Mouse (Mus musculus): ENCODE results near the gene Ddx43. TPM values are rescaled to one million over a fixed set of nuclear protein-coding genes. Genes with fewer than 3 reads are reported as not detected.

Gene Ddx43
- polyA plus RNA-seq, 1 experiment: not detected

GRCm38 (mm10) chr9:78457026-78457425, 61.4 kb downstream of the Ddx43 start:
- 93% methylated on average over 8 of the region's 8 CpGs for WGBS
- TF ChIP-seq CTCF (conservative IDR thresholded peaks at IDR 0.05; ENCODE audit: insufficient read depth, insufficient read length, low read depth, low read length) (no peak), POLR2A (IDR thresholded peaks at IDR 0.05; ENCODE audit: low read depth, low read length) (no peak)
- no peak overlapping the region for H3K4me3 ChIP-seq (ENCODE audit: insufficient read depth, low read depth, low read length)
- H3K4me1 ChIP-seq (ENCODE audit: control insufficient read depth, insufficient read depth, low read length): no peaks in the 10 kb centered on the region
- no peak overlapping the region for H3K27ac ChIP-seq (ENCODE audit: insufficient read depth, low read depth, low read length)
- no peak for DNase-seq
- H3K36me3 ChIP-seq (ENCODE audit: control insufficient read depth, insufficient read depth, low read length): peaks cover 6% of the 10 kb centered on the region
- H3K27me3 ChIP-seq (replicated peaks; ENCODE audit: control insufficient read depth, insufficient read depth, low read length): no peaks in the 10 kb centered on the region

DNA sequence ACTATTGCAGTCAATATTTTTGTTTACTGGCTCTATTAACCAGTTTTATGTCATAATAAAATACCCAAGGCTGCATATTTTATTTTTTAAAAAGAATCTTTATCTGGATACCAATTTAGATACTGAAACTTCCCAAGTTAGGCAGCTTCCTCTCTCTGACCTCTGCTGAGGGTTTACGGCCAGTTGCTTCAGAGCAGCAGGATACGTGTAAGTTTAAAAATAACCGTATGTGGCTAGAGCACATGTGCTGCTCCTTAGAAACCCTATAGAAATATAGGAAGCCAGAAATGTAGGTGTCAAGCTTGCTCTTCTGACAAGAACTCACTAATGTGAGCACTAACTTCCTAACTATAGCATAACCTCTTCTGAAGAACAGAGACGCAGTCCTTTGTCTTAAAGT, 67.8 kb downstream of the Ddx43 start:
- Histone ChIP-seq H3K36me3 (ENCODE audit: control insufficient read depth, insufficient read depth, low read length) (peaks cover 10% of the 10 kb centered on the region), H3K27ac (ENCODE audit: insufficient read depth, low read depth, low read length) (no peak overlapping the region), H3K27me3 (replicated peaks; ENCODE audit: control insufficient read depth, insufficient read depth, low read length) (no peaks in the 10 kb centered on the region), H3K4me1 (ENCODE audit: control insufficient read depth, insufficient read depth, low read length) (no peaks in the 10 kb centered on the region), H3K4me3 (ENCODE audit: insufficient read depth, low read depth, low read length) (no peak overlapping the region)
- WGBS: 88% methylated on average over 4 of the region's 4 CpGs
- DNase-seq: no peak
- no peak for TF ChIP-seq CTCF (conservative IDR thresholded peaks at IDR 0.05; ENCODE audit: insufficient read depth, insufficient read length, low read depth, low read length)
- TF ChIP-seq POLR2A (IDR thresholded peaks at IDR 0.05; ENCODE audit: low read depth, low read length): no peak

- DNase-seq: no peak
- WGBS: 85% methylated on average over 3 of the region's 3 CpGs
- TF ChIP-seq CTCF (conservative IDR thresholded peaks at IDR 0.05; ENCODE audit: insufficient read depth, insufficient read length, low read depth, low read length) (no peak), POLR2A (IDR thresholded peaks at IDR 0.05; ENCODE audit: low read depth, low read length) (no peak)
Observed at GRCm38 (mm10) chr9:78465725-78466124, 70.1 kb downstream of the Ddx43 start.

More at GRCm38 (mm10) chr9:78465725-78466124, 70.1 kb downstream of the Ddx43 start:
- Histone ChIP-seq H3K36me3 (ENCODE audit: control insufficient read depth, insufficient read depth, low read length) (peaks cover 8% of the 10 kb centered on the region), H3K27ac (ENCODE audit: insufficient read depth, low read depth, low read length) (no peak overlapping the region), H3K27me3 (replicated peaks; ENCODE audit: control insufficient read depth, insufficient read depth, low read length) (no peaks in the 10 kb centered on the region), H3K4me3 (ENCODE audit: insufficient read depth, low read depth, low read length) (no peak overlapping the region), H3K4me1 (ENCODE audit: control insufficient read depth, insufficient read depth, low read length) (no peaks in the 10 kb centered on the region)

Other genes with a start within 250 kb of the Ddx43 start
- gene Gsta4, start 213.0 kb upstream of the Ddx43 start, polyA plus RNA-seq (2012; rRNA removed): 120 and 154 TPM in 2 replicates
- 1.6 and 1.9 TPM in 2 replicates for gene Gsta1, start 165.1 kb upstream of the Ddx43 start, polyA plus RNA-seq (2012; rRNA removed)
- 0.67 and 0.80 TPM in 2 replicates for gene Gm3776, start 138.6 kb upstream of the Ddx43 start, polyA plus RNA-seq (2012; rRNA removed)
- 20.6 and 30.8 TPM in 2 replicates for gene Gm10639, start 105.9 kb upstream of the Ddx43 start, polyA plus RNA-seq (2012; rRNA removed)
- not detected in 2 replicates for gene Omt2a, start 81.0 kb upstream of the Ddx43 start, polyA plus RNA-seq (2012; rRNA removed)
- gene Omt2b, start 68.2 kb upstream of the Ddx43 start, polyA plus RNA-seq (2012; rRNA removed): not detected in 2 replicates
- 583 and 726 TPM in 2 replicates for gene Gsta2, start 40.0 kb upstream of the Ddx43 start, polyA plus RNA-seq (2012; rRNA removed)
- not detected in 2 replicates for gene Dppa5a, start 27.6 kb upstream of the Ddx43 start, polyA plus RNA-seq (2012; rRNA removed)
- gene Ooep, start 17.1 kb upstream of the Ddx43 start, polyA plus RNA-seq (2012; rRNA removed): 0.03 TPM in 1 of 2 replicates, not detected in the other
- 0.19 and 0.36 TPM in 2 replicates for gene Cgas, start 47.5 kb downstream of the Ddx43 start, polyA plus RNA-seq (2012; rRNA removed)
- gene Mto1, start 52.4 kb downstream of the Ddx43 start, polyA plus RNA-seq (2012; rRNA removed): 21.0 and 23.4 TPM in 2 replicates
- 0.08 TPM in 1 of 2 replicates, not detected in the other for gene Gm17324, start 53.0 kb downstream of the Ddx43 start, polyA plus RNA-seq (2012; rRNA removed)
- gene Eef1a1, start 93.4 kb downstream of the Ddx43 start, polyA plus RNA-seq (2012; rRNA removed): 4,503 and 4,540 TPM in 2 replicates
- 36.7 and 37.2 TPM in 2 replicates for gene Slc17a5, start 192.3 kb downstream of the Ddx43 start, polyA plus RNA-seq (2012; rRNA removed)
- 0.30 and 0.33 TPM in 2 replicates for gene Cd109, start 219.8 kb downstream of the Ddx43 start, polyA plus RNA-seq (2012; rRNA removed)